Mouse (Mus musculus) A20 (cell line): ENCODE measurements around the gene Clpp.

Experiments used
- DNase-seq: peaks from one replicate; pipeline ENCODE4 v3.0.0-alpha.2; 2011; ENCODE audit warnings: low read depth, low spot score

Clpp gene

DNA sequence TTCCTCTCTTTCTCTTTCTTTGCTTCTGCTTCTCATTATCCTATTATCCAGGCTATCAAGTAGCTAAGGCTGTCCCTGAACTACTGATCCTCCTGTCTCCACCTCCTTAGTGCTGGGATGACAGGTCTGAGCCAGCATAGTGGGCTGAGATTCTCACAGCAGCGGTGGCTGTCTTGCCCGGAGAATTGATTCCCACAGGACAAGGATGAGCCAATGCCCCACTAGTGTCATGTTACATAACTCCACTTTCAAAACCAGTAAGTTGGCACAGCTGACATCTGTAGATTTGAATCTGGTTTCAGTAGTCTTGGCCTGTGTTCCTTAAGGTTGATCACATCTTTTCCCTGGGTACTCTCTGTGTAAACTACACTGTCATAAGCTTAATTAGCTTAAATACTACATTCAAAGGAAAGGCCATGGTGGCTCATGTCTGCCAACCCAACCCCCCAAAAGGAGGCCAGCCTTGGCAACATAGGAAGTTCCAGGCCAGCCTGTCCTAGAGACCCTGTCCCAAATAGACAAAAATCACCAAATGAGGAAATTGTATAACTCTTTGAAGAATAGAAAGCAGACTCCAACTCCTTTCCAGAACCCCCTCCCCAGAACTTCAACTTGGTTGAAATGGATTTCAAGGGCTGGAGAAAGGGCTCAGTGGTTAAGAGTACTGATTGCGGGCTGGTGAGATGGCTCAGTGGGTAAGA lies 3.9 kb upstream of the Clpp start:
- DNase-seq = no peak

DNA sequence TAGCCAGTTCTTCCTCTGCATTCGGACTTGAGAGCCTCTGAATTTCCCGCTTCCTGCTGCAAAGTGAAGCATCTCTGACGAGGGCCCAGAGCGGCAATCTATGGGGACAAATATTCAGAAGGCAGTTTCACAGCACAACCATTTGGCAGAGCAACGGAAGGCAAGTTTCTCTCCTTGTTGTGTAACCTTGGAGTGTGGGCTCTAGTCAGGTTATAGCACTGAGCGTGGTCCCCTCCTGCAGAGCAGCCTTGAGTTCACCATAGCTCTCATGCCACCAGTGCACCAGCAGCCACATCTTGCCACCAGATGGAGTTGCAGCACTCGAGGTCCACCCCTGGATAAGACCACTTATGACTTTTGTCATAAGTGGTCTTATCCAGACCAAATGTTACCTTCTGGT lies 1.7 kb upstream of the Clpp start:
- no peak for DNase-seq

DNA sequence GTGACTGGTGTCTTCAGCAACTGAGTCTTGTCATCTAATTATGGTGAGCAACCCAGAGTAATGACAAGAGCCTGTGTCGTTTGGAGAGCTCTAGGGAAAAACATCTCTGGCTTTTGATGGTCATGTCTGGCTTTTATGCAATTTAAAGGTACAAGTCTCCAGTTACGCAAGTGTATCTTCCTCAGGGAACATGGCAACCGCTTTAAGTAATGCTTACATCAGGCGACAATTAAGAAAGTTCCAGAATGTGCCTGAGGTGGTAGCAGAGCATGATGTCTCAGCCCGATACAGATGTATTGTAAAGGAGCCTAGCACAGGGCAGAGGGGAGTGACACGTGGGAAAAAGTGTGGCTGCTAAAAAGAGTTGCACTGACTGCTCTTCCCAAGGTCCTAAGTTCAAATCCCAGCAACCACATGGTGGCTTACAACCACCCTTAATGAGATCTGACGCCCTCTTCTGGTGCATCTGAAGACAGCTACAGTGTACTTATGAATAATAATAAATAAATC lies 1.1 kb upstream of the Clpp start:
- peak; percentile 26 for DNase-seq

DNA sequence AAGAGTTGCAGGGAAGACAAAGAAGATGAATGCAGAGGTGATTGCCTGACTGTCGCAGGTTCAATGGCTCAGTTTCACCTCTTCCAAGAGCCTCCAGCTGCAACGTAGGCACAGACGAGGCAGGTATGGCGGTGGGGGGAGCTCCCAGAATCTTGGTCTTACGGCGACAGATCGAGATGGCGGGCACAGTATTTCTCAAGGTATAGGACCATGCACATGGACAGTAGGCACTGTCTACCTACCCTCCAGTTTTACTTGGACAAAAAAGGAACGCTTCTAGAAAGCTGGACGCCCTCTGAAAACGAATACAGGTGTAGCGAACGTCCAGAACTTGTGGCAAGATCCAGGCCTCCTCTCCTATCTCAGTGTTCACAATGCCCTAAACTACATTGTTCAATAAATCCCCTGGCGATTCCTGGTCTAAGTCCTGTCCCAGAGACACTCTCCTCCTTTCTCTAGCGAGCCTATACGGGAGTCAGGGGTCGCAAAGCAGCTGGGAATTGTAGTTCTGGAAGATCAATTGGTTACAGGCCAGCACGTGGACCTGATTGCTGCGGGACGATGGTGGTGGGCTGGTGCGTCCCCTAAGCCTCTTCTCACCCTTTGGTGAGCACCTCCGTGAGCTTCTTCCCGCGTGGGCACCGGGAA lies 514 bp upstream of the Clpp start:
- no peak for DNase-seq

- DNase-seq = peak; percentile 19
Measured at GRCm38 (mm10) chr17:56990966-56991365, 861 bp downstream of the Clpp start.

GRCm38 (mm10) chr17:56995046-56995445 lies 4.9 kb downstream of the Clpp start:
- DNase-seq = no peak

DNA sequence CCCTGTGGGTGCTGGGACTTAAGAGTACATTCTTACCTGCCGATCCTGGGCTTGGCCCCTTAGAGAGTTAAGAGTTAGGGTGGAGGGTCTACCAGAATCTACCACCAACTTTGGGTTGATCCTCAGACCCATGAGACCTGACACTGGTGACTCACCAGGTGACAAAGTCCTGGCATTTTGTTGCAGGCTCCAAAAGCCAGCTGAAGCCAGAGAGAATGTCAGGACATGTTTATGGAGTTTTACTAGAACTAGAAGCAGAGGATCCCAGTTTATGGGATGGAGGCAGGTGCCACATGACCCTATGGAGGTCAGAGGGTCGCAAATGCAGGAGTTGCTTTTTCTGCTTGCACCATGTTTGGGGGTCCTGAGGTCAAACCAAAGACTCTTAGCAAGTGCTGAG lies 6.4 kb downstream of the Clpp start:
- DNase-seq = no peak

GRCm38 (mm10) chr17:56997029-56997667 lies 7.0 kb downstream of the Clpp start, which contains the start of gene Alkbh7:
Gene Alkbh7 (plus strand): TSS chr17:56997339.
- peak; percentile 99 for DNase-seq

- DNase-seq = no peak
Measured at GRCm38 (mm10) chr17:56999414-56999813, 9.3 kb downstream of the Clpp start.

- no peak for DNase-seq
Measured at GRCm38 (mm10) chr17:56999968-57000609, 10.0 kb downstream of the Clpp start, which contains the start of gene Pspn. Gene Pspn (minus strand): TSS chr17:57000018.

DNA sequence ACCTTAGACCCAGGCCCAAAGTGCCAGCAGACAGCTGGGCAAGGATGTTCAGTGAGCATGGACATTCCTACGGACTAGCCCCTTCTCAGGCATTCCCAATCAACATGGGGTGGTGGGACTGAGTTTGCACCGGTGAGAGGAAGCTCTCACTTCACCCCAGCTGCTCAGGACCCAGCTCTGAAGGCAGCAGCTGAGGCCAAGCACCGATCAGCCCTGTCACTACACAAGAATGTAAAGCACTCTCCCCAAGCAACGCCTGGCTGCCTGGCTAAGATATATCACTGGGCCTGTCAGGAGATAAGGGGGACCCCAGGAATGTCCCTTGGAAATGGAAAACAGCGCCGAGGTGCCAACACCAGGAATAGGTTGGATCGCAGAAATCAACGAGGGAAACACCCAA lies 11.1 kb downstream of the Clpp start:
- DNase-seq = no peak

DNA sequence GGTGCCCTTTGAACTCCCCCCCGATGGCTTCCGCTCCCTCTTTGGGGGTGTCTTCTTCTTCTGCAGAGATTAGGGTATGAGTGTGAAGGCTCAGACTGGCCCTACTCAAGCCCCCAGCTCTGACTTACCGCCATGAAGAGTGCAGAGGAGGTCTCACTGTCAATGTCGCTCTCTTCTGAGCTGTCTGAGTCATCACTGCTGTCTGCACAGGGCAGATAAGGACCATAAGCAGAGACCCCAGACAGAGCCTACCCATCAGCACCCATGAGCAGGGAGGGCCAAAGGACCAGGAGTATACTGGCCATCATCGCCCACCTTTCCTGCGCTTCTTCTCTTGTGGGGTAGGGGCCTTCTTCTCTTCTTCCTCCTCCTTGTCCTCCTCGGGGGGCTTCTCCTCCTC lies 13.9 kb downstream of the Clpp start:
- no peak for DNase-seq

DNA sequence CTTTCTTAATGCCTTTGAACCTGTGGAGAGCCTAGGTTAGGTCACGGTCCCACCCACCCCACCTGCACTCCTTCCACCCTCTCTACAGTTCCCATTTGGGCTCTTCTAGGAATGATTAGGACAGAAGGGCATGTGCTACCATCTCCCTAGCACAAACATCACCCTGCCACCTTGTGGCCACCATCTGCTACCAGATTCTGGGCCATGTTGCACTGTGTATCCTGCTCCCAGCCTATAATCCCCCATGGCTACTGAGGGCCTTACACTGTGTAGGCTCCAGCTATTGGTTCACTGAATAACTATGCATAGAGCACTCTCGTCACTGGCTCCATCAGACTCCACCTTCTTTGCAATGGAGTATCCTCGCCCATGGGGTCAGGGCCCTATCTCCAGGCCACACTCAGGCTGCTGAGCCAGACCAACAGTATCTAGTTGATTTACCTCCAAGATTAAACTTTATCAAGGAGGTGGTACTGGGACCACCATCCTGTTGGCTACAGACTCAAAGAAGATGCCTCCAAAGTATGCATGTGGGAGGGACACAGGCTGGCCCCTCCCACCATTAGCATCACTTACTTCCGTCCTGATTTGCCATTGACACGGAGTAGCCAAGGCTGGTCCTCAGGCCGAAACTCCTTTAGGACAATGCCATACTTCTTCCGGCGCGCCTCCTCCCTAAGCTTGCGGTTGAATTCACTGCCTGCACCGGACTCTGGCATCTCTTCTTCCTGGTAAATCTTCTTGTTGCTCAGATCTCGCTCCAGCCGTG lies 17.2 kb downstream of the Clpp start:
- DNase-seq = no peak

DNA sequence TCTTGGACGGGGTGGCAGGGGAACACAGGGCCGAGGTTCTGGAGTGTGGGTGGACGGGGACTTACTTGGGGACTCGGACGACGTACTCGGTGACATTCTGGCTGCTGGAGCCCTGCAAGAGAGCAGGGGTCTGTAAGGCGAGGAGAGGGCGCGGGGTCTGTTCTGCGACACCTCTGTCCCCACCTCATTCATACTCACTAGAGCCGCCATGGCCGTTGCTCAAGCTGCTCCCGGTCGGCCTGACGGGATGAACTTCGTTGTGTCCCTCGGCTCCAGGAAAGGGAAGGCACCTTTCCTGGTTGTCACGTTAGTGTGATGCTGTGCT lies 20.8 kb downstream of the Clpp start:
- DNase-seq = no peak

DNA sequence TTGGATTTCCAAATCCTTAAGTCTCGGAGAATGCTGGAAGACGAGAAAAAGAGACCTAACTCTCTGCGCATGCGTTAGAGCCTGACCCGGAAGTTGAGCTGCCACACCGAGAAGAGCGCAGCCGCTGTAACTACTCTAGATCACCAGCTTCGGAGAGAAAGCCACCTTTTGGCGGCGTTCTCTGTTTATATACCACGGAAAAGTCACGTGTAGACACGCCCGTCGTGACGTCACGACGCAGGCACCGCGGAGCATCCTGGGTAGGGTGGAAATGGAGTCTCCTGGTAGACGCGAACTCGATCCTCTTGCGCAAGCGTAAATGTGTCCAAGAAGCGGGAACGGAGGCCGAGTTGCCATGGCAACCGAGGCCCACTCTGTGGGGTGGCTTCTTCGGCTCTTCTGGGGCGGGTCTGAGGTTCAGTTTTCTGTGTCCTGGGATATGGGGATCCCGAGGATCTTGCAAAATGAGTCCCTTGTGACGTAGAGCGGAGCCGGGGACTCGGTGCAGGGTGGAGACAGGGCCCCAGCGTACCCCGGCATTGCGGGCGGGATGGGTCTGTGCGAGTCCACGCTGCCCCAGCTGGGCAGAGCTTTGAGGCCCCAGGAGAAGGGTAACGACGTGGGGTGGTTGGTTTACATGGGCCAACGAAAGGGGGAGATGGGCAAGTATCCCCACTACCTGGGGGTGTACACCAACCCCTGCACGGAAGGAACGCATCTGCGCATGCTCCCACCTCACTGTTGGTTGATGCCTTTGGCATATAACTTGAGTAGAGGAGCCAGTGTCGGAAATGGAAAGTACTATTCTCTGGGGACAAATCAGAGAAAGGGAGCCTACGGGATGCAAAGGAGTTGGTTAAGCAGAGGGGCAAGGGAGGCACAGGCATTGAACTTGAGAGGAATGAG lies 21.4 kb downstream of the Clpp start, which contains the start of the genes Gtf2f1 and Gm17949:
Gene Gtf2f1 (minus strand): TSS at position 53 of the 906 bp plus-strand sequence.
Gene Gm17949 (plus strand): TSS at position 234 of the 906 bp plus-strand sequence.
- DNase-seq = peak; percentile 100

GRCm38 (mm10) chr17:57012245-57012795 lies 22.2 kb downstream of the Clpp start:
- DNase-seq = no peak

GRCm38 (mm10) chr17:57019693-57020092 lies 29.6 kb downstream of the Clpp start:
- no peak for DNase-seq

DNA sequence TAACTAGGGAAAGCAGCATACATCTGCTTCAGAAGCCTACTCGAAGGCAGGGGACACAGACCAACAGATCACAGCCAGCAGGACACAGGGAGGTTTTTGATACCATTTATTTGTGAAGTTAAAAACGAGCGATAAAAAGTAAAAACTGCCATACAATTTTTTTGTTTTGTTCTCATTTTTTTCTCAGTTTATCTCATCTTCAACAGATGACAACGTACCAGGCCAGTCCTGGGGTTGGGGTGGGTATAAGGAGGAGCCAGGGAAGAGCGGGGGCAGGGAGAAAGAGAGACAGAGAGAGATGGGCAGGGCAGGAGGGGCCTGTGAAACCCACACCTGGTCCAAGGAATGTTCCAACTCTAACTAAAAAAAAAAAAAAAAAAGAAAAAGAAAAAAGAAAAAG lies 30.9 kb downstream of the Clpp start:
- no peak for DNase-seq

DNA sequence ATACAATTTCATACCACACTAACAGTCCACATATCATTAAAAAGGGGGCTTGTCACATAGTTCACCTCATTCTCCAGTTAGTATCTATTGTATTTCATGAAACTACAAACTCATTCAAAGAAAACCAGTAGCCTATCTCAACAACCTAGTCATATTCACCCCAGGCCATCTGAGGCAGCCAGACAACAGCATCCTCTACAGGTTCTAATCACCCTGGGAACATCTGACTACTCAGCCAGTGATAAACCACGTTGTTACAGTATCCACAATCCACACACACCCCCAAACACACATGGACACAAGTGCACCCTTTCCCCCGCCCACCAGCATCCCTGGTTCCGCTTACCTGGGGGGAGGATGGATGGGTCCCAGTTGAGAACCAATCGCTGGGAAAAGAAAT lies 37.4 kb downstream of the Clpp start:
- no peak for DNase-seq

GRCm38 (mm10) chr17:57029691-57030090 lies 39.6 kb downstream of the Clpp start:
- no peak for DNase-seq
